Mouse (Mus musculus): ENCODE results near the gene Terb2.
A peak's percentile ranks its signal among the peaks of the same experiment; 100 is the strongest.
"Not testable (repeated sequence)": the region's sequence is repeated elsewhere in the genome, so short reads cannot be mapped to it uniquely, and the experiment has no call there.

Gene Terb2

DNA sequence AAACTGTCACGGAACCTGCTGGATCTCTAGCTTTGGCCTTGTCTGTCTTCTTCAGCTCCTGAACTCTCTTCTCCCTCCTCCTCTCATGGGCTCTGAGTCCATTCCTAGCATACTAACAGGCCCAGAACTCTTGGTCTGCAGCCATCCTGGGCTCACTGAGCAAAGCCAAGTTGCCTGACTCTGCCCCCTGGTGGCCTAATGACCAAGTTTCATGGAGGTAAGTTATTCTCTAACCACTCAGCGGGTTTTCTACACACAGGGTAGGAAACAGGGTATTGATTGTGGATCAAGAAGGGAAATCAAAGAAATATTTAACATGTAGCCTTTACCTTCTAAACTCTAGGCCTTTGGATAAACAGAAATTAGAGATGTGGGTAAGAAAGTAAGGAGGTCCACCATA is 25.4 kb upstream of the Terb2 start, which contains the start of gene Trim69:
Gene Trim69 (plus strand): TSS at position 21 of the 400 bp plus-strand sequence.
- peak; percentile 78 to 94 for DNase-seq (ENCODE audit: inconsistent age in 2 of 2, low spot score in 1 of 2)

- DNase-seq (ENCODE audit: inconsistent age in 2 of 2, low spot score in 1 of 2), result no peak
Observed at GRCm38 (mm10) chr2:122161542-122161941, 24.5 kb upstream of the Terb2 start.

- DNase-seq (ENCODE audit: inconsistent age in 2 of 2, low spot score in 1 of 2), result no peak
Observed at GRCm38 (mm10) chr2:122162529-122162928, 23.5 kb upstream of the Terb2 start.

GRCm38 (mm10) chr2:122163430-122164195 is 22.5 kb upstream of the Terb2 start:
- DNase-seq (ENCODE audit: inconsistent age in 2 of 2, low spot score in 1 of 2), result no peak

DNA sequence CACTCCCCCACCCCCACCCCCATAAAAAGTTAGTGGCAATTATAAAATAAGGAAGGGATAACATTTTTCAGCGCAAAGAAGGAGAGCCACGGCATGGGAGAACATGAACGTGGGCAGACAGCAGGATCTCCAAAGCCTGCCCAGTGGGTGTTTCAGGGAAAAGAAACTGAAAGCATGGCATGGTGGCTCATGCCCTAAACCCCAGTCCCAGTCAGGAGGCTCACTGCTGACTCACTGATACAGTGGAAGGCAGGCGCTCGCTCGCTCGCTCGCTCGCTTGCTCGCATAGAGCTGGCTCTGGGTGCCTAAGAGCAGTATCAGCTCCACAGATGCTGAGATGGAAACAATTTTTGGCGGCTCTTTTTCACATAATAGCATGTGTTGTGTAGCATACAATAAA is 21.8 kb upstream of the Terb2 start:
- no peak for DNase-seq (ENCODE audit: inconsistent age in 2 of 2, low spot score in 1 of 2)

- no peak for DNase-seq (ENCODE audit: inconsistent age in 2 of 2, low spot score in 1 of 2)
Observed at GRCm38 (mm10) chr2:122171292-122171691, 14.8 kb upstream of the Terb2 start.

GRCm38 (mm10) chr2:122172188-122172587 is 13.9 kb upstream of the Terb2 start:
- DNase-seq (ENCODE audit: inconsistent age in 2 of 2, low spot score in 1 of 2), result no peak

DNA sequence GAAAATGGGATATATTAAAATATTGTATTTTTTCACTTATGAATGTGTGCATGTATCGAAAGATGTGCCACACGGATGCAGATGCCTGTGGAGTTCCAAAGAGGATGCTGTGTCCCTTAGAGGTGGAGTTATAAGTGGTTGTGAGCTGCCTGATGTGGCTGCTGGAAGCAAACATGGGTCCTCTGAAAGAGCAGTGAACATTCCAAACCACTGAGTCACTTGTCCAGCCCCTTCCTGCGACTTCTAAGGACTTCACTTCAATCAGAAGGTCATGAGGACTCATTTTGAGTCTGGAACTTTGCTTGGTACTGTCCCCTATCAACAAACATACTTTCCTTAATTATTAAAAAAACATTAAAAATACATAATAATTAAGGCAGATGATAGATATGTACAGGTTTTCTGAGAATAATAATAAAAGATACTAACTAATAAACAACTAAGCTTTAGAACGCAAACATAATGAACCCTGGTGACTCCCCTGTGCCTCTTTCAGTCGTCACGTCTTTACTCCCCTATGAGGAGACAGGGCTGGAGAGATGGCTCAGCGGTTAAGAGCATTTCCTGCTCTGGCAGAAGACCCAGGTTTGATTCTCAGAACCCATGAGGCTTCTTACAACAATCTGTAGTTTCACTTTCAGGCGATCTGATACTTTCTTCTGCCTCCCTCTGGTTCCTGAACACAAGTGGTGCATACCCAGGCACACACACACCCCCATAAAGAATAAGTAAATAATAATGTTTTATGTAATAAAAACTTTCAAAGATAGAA is 5.8 kb upstream of the Terb2 start:
- no peak for DNase-seq (ENCODE audit: inconsistent age in 2 of 2, low spot score in 1 of 2)

GRCm38 (mm10) chr2:122185086-122185485 is 986 bp upstream of the Terb2 start:
- DNase-seq (ENCODE audit: inconsistent age in 2 of 2, low spot score in 1 of 2), result no peak

DNA sequence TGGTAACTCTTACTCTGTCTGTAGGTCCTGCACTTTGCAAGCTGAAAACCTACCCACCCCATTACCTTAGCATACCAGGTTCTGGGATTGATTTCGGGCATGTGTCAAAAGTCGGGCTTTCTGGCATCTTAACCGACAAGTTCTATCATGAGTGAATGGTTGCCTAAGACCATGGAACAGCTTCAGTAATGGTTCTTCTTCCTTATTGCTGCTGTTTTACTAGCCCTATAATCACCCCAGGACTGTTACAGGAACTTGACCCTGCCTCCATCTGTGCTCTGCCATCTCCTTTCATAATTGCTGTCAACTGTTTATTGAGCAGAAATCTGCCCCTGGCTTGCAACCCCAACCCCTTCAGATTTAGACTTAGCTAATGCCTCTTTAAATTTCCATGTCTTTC is 679 bp downstream of the Terb2 start:
- DNase-seq (ENCODE audit: inconsistent age in 2 of 2, low spot score in 1 of 2), result no peak

- no peak for DNase-seq (ENCODE audit: inconsistent age in 2 of 2, low spot score in 1 of 2)
Observed at GRCm38 (mm10) chr2:122191849-122192248, 5.8 kb downstream of the Terb2 start.

DNA sequence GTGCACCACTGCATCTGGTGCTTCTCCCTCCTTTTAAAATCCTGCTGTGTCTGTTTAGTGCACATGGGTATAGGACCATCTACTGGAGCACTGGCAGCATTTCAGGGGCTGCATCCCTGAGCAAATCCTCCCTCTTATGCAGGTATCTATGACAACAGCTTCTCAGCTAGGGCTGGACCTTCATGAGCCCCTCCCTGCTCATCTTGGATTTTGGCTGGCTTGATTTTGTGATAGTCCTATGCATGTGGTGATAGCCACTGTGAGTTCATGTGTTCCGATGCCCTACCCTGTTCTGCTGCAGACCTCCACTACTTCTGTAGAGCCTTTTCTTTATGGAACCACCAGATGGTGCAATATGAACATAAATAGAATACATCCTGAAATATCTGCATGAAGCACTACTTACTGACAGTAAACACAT is 8.4 kb downstream of the Terb2 start:
- DNase-seq (ENCODE audit: inconsistent age in 2 of 2, low spot score in 1 of 2), result peak in 1 of 2 experiments; percentile 65

DNA sequence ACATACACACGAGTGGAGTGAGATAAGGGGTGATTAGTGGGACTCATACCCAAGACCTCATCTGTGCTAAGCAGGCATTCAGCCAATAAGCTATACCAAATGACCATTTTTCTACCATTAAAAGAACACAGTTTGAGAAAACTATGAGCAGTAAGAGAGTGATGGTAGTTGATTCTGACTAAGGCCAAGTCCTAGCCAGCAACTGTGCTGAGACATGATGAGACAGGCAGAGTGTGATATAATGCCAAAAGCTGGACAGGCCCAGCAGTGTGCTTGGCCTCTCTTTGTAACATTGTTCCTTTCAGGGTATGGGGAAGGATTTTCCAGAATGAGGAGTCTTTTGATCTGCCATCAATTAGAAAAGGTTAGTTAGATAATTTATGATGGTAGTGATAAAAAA is 15.4 kb downstream of the Terb2 start:
- DNase-seq (ENCODE audit: inconsistent age in 2 of 2, low spot score in 1 of 2), result peak; percentile 40 to 66

DNA sequence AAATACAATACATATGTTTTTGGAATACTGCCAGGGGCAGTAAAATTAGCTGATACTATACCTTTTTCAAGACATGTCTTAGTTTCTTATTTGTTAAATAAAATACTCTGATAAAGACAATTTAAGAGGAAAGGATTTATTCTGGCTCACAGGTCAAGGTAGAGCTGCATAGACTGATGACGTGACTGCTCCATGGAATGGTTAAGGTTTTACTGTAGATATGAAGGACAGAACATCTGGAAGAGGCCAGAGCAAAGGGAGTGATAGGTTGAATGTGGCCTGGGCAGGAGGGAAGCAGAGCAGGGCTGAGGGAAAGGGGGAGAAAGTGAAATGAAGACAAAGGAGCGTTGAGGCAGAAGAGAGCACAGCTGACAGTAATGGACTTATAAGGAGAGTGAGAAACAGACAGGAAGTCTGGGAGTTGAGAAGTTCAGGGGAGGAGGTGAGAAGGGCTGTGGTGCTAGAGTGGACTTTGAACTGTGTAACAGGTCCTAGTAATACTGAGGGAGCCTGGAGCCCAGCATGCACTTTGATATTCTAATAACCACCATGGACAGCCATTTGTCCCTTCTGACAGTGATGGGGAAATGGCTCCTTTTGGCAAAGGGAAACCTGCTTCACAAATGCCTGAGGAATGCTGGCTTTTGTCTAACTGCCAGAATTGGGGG is 20.5 kb downstream of the Terb2 start:
- DNase-seq (ENCODE audit: inconsistent age in 2 of 2, low spot score in 1 of 2), result no peak

DNA sequence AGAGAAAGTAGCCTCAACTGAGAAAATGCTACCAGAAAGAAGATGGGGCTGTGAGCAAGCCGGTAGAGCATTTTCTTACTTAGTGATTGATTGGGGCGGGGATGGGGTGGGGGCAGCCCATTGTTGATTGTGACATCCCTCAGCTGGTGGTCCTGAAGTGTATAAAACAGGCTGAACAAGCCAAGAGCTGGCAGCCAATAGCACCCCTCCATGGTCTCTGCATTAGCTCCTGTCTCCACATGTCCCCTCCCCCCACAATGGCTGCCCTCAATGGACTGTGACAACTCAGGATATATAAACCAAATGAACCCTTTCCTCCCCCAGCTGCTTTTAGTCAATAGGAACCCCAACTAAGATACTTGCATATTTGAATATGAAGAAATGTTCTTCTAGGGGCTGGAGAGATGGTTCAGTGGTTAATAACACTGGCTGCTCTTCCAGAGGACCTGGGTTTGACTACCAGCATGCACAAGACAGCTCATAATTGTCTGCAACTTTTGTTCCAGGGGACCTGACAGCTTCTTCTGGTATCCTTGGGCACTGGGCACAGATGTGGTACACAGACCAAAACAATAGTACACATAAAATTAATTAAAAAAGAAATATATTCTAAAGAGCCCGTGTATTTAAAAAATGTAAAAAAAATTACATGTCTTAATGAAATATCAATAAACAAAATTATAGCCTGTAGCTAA is 24.6 kb downstream of the Terb2 start:
- DNase-seq (ENCODE audit: inconsistent age in 2 of 2, low spot score in 1 of 2), result no peak

DNA sequence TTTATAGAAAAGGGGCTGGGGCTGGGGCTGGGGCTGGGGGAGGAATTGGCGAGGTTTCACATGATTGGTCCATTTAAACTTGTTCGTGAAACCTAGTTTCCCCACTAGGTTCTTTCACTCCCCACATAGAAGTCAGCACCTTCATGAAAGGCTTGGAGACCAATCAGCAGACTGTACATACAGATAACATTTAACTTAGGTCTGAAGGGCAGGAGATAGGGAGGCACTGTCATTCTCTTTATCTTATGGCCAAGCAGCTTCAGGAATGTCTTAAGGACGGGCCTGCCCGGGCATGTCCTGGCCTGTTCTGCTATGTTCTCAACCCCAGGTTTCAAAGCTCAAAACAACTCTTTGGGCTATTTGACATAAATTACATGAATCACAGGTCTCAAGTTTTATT is 31.0 kb downstream of the Terb2 start:
- not testable (repeated sequence) for DNase-seq (ENCODE audit: inconsistent age in 2 of 2, low spot score in 1 of 2)

- DNase-seq (ENCODE audit: inconsistent age in 2 of 2, low spot score in 1 of 2), result no peak
Observed at GRCm38 (mm10) chr2:122218234-122218633, 32.2 kb downstream of the Terb2 start.

DNA sequence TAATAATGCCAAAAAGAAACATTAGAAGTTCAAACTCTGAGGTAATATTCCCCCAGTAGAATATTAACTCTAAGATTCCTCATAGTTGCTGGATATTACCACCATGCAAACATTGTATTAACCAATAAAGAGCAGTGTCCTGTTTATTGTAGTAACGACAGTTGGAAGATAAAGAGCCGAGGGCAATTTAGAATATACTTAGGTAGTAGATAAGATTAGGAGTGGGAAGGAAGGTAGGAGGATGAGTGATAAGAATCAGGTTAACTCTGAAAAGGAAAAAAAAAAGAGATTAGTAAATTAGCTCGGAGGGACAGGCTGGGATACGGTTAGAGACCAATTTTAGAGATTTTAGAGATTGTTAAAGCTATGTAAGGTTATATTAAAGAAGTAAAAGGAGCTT is 35.3 kb downstream of the Terb2 start:
- DNase-seq (ENCODE audit: inconsistent age in 2 of 2, low spot score in 1 of 2), result no peak

GRCm38 (mm10) chr2:122221798-122222197 is 35.7 kb downstream of the Terb2 start:
- peak in 1 of 2 experiments; percentile 41 for DNase-seq (ENCODE audit: inconsistent age in 2 of 2, low spot score in 1 of 2)

DNA sequence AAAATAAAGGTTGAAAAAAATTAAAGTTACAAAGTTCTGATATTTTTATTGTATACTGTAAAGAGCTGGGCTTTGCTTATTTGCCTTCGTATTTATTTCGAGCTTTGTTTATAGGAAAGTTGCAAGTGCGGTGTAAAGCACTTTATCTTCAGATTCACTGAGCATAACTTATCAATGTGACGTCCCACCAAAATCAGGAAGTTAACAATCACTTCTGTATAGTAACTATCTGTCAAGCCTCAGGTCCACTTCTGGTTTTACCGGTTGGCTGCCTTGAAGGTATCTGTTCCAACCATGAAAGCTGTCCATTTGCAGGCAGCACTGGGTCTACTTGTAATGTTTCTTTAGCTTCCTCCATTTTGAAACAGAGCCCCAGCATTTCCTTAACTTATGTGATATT is 36.2 kb downstream of the Terb2 start:
- DNase-seq (ENCODE audit: inconsistent age in 2 of 2, low spot score in 1 of 2), result no peak

- no peak for DNase-seq (ENCODE audit: inconsistent age in 2 of 2, low spot score in 1 of 2)
Observed at GRCm38 (mm10) chr2:122223654-122224053, 37.6 kb downstream of the Terb2 start.

Measured in adrenal gland, adult (tissue).